Mouse (Mus musculus) small intestine, adult 2 months (tissue): ENCODE results near the gene Schip1. TPM values are rescaled to one million over a fixed set of nuclear protein-coding genes. Genes with fewer than 3 reads are reported as not detected.

ENCODE experiments used
- H3K27ac ChIP-seq: fragments of 200-500 bp; 2 replicates; pipeline ENCODE4 v1.5.1; 2012; ENCODE audit warnings: low read depth, low read length, control low read depth, inconsistent platforms; ENCODE audit not compliant: insufficient read depth
- H3K27me3 ChIP-seq: fragments of 200-500 bp; 2 replicates; pipeline ENCODE4 v1.6.1; 2012; ENCODE audit warnings: mild to moderate bottlenecking, moderate library complexity, low read length, inconsistent platforms; ENCODE audit not compliant: control insufficient read depth, insufficient read depth
- H3K36me3 ChIP-seq: fragments of 200-500 bp; 2 replicates; pipeline ENCODE4 v1.6.1; 2012; ENCODE audit warnings: mild to moderate bottlenecking, low read length, control low read depth, inconsistent platforms; ENCODE audit not compliant: control insufficient read depth, insufficient read depth
- H3K4me1 ChIP-seq: fragments of 200-500 bp; 2 replicates; pipeline ENCODE4 v1.6.1; 2012; ENCODE audit warnings: low read length, inconsistent platforms, mixed read lengths; ENCODE audit not compliant: control insufficient read depth, insufficient read depth, insufficient read length
- H3K4me3 ChIP-seq: fragments of 200-500 bp; 2 replicates; pipeline ENCODE4 v1.5.1; 2012; ENCODE audit warnings: low read depth, mild to moderate bottlenecking, control low read depth, inconsistent platforms, low read length, moderate library complexity
- CTCF ChIP-seq: fragments of 200-500 bp; IDR thresholded peaks from 2 replicates; pipeline ENCODE4 v1.5.1; 2012; ENCODE audit warnings: low read depth, mild to moderate bottlenecking, control low read depth, inconsistent platforms, low read length, moderate library complexity, mixed read lengths; ENCODE audit not compliant: insufficient replicate concordance, insufficient read length; ENCODE audit errors: extremely low read depth
- POLR2A ChIP-seq: fragments of 200-500 bp; IDR thresholded peaks from 2 replicates; pipeline ENCODE4 v1.6.1; 2012; ENCODE audit warnings: low read depth, mild to moderate bottlenecking, control low read depth, inconsistent platforms, low read length, moderate library complexity
- WGBS: fragments of 180-500 bp; shearing (Covaris S2); methylation state at CpG from one replicate; pipeline ENCODE4 v1.1.7; 2018; 5-methylcytosine and 5-hydroxymethylcytosine counted together
- polyA plus RNA-seq: library from polyadenylated mRNA; depleted of rRNA; stranded (reverse); fragments of >200 nt; gene quantifications from 2 replicates; pipeline ENCODE4 v1.2.3, GENCODE M21; 2012

Schip1 gene
- polyA plus RNA-seq, 1 experiment = 5.0 TPM

DNA sequence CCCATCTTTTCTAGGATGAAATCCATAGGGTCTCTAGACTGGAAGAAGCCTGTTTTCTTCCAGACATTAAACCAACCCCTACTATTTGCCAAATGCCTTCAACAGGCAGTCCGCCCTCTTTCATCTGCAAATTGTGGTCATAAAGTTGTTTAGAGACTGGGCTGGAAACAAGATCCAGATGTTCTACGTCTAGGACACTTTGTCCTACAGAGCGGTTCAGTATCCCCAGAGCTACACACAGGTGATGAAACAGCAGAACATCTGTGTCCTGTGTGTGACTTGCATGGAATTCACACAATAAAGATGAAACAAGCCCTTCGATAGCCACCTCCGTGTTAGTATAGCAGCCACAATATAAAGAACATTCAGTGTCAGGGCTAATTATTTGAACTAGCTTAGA is 423.7 kb downstream of the Schip1 start:
- TF ChIP-seq POLR2A (no peak), CTCF (no peak)
- Histone ChIP-seq H3K36me3 (no peaks in the 10 kb centered on the region), H3K4me1 (0 out of 2 replicates have a peak, but pooled peaks cover 2% of the 10 kb centered on the region), H3K27ac (no peak overlapping the region), H3K4me3 (no peak overlapping the region), H3K27me3 (peaks cover 4% of the 10 kb centered on the region; the same call in 1 of the 2 replicates)
- WGBS = 48% methylated on average over 5 of the region's 5 CpGs

DNA sequence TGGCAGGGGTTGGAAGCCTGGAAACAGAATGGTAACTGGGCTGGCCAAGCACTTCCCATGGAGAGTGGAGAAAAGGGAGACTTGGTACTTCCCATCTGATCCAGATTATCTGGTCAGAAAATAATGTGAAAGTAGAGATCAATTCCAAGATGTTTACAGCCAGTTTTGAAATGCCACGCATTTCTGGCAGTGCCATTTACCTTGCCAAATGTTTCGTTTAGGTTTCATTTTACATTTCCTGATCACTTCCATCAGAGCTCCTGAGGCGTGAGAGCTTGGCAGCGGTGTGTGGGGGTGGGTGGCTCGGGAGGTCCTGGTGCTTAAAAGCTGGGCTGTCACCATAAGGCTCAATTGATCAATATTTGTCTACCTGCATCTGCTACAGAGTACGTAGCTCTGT is 426.9 kb downstream of the Schip1 start:
- Histone ChIP-seq H3K36me3 (no peaks in the 10 kb centered on the region), H3K27me3 (peaks cover 22% of the 10 kb centered on the region; the same call in 1 of the 2 replicates), H3K4me1 (peaks cover 2% of the 10 kb centered on the region; the same call in 1 of the 2 replicates), H3K4me3 (no peak overlapping the region), H3K27ac (no peak overlapping the region)
- TF ChIP-seq CTCF = no peak
- no peak for TF ChIP-seq POLR2A
- WGBS = 82% methylated on average over 6 of the region's 6 CpGs

DNA sequence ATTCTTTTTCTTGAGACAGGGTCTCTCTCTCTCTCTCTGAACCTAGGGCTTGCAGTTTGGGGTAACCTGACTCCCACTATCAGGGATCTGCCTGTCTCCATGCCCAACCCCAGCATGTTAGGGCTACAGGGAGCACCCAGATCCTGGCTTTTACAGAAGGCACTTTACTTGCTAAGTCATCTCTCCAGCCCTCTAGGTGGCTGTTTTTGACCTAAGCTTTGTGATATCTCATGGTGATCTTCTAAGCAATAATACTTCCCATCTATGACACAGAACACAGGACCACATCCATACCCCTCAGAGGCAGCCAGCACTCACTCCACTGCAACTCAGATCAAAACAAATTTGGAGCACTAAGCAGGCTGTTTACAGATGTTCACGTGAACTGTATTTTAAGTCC is 427.5 kb downstream of the Schip1 start:
- Histone ChIP-seq H3K36me3 (no peaks in the 10 kb centered on the region), H3K27ac (peak overlapping the region; percentile 75), H3K4me1 (peaks cover 2% of the 10 kb centered on the region; the same call in 1 of the 2 replicates), H3K4me3 (no peak overlapping the region), H3K27me3 (peaks cover 22% of the 10 kb centered on the region; the same call in 1 of the 2 replicates)
- TF ChIP-seq POLR2A (no peak), CTCF (no peak)
- WGBS = 76% methylated on average over 1 of the region's 1 CpGs

DNA sequence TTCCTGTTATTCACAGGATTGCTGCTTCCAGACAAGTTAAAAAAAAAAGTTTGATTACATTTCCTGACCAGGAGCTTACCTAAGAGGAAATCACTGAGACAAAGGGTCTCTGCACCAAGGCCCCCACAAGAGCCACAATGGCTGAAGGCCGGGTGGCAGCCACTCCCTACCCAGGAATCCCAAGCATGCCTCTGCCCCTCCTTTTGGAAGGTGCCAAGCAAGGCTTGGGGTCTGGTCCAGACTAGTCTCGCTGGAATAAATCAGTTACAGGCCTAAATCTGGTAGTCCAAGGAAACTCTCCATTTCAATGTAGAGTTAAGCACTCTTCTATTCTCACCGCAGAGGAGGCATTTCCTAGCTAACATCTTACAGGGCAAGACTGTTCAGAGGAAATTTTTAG is 427.9 kb downstream of the Schip1 start:
- Histone ChIP-seq H3K36me3 (no peaks in the 10 kb centered on the region), H3K27me3 (peaks cover 22% of the 10 kb centered on the region; the same call in 1 of the 2 replicates), H3K4me1 (peaks cover 2% of the 10 kb centered on the region; the same call in 1 of the 2 replicates), H3K4me3 (no peak overlapping the region), H3K27ac (peak overlapping the region; percentile 75)
- WGBS = 47% methylated on average over 3 of the region's 3 CpGs
- TF ChIP-seq CTCF = no peak
- no peak for TF ChIP-seq POLR2A

DNA sequence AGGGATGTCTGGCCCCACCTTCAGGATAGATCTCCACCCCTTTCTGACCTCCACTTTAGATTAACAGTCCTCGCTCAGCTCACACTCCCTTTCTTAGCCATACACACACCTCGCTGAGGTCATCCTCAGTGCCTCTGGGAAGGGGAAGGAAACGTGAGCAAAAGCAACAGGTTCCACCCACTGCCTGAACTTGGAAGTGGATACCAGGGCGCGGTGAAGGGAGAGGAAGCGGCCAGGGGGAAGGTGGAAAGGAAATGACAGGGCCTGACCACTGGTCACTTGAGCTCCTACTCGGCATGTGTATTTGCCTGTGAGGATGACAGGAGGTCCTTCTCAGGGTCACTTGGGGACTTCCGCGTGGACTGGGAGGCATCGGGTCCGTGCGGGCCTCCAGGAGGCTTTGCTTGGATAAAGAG is 428.6 kb downstream of the Schip1 start:
- peak overlapping the region; percentile 75 for H3K27ac ChIP-seq
- peak overlapping the region; percentile 82 for H3K4me3 ChIP-seq
- WGBS = 3% methylated on average over 12 of the region's 12 CpGs
- no peak for TF ChIP-seq POLR2A
- no peak for TF ChIP-seq CTCF
- H3K27me3 ChIP-seq = peaks cover 22% of the 10 kb centered on the region; the same call in 1 of the 2 replicates
- H3K36me3 ChIP-seq = no peaks in the 10 kb centered on the region
- H3K4me1 ChIP-seq = peaks cover 2% of the 10 kb centered on the region; the same call in 1 of the 2 replicates

DNA sequence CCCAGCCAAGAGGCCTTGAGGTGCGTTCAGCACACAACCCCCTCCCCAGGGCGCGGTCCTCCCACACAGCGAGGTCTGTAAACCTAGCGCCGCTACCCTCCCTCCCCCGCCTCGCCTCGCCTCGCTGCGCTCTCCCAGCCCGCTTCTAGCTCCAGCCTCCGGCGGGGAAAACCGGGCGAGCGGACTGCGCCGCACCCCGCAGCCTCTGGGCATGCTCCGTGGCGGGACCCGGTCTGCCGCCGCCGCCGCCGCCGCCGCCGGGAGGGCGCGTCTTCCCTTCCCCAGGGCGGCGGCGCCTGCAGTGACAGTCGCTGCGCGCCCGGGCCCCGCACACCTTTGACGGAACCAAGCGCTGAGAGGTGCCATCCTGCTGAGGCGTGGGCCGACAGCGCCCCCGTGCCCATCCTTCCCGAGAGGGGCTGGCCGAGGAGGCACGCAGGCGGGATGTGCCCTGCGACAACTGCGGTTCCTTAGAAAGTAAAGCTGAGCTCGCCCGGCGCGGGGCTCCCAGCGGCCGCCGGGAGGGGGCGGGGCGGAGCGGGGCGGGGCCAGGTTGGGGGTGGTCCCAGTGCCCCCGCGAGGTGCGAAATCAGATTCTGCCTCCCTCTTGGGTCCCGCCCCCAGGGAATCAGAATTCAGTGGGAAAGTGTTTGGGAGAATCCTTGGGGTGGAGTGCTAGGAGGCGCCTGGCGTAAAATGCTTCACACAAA is 429.1 kb downstream of the Schip1 start:
- peak overlapping the region; percentile 75 for H3K27ac ChIP-seq
- H3K36me3 ChIP-seq = no peaks in the 10 kb centered on the region
- peaks cover 22% of the 10 kb centered on the region; the same call in 1 of the 2 replicates for H3K27me3 ChIP-seq
- peak overlapping the region; percentile 82 for H3K4me3 ChIP-seq
- peaks cover 2% of the 10 kb centered on the region; the same call in 1 of the 2 replicates for H3K4me1 ChIP-seq
- no peak for TF ChIP-seq CTCF
- peak; percentile 49; the same call in 1 of the 2 replicates for TF ChIP-seq POLR2A
- WGBS = 1% methylated on average over 65 of the region's 70 CpGs
